Mouse (Mus musculus) thymus, postnatal 0 days (tissue): ENCODE measurements at regions not wholly inside any gene's neighbourhood (a gene's known extent, or its start where the extent isn't known, plus 50 kb on each side); places are given as distances from the start of the nearest gene placed in this dataset.
A peak's percentile ranks its signal among the peaks of the same experiment; 100 is the strongest.

ENCODE experiments used
- DNase-seq: peaks from one replicate; pipeline ENCODE4 v3.0.0-alpha.2; 2015; ENCODE audit warnings: low spot score

GRCm38 (mm10) chr4:45746451-45746850 lies 52.4 kb upstream of the Aldh1b1 start:
- DNase-seq: no peak

- DNase-seq: no peak
Measured at GRCm38 (mm10) chr4:45745746-45746145, 53.1 kb upstream of the Aldh1b1 start.

- no peak for DNase-seq
Measured at GRCm38 (mm10) chr4:45744849-45745407, 53.9 kb upstream of the Aldh1b1 start.

- DNase-seq: no peak
Measured at GRCm38 (mm10) chr4:45740779-45741365, 58.0 kb upstream of the Aldh1b1 start.

GRCm38 (mm10) chr4:45740319-45740718 lies 58.5 kb upstream of the Aldh1b1 start:
- no peak for DNase-seq

GRCm38 (mm10) chr4:45739696-45740095 lies 59.1 kb upstream of the Aldh1b1 start:
- no peak for DNase-seq

- DNase-seq: no peak
Measured at GRCm38 (mm10) chr4:45739168-45739567, 59.7 kb upstream of the Aldh1b1 start.

GRCm38 (mm10) chr4:45738746-45739145 lies 60.1 kb upstream of the Aldh1b1 start:
- no peak for DNase-seq

- no peak for DNase-seq
Measured at GRCm38 (mm10) chr4:45736215-45736815, 62.5 kb upstream of the Aldh1b1 start.

- DNase-seq: no peak
Measured at GRCm38 (mm10) chr4:45734011-45734410, 64.8 kb upstream of the Aldh1b1 start.

- no peak for DNase-seq
Measured at GRCm38 (mm10) chr4:45730862-45731831, 67.7 kb upstream of the Aldh1b1 start.

- no peak for DNase-seq
Measured at GRCm38 (mm10) chr4:45729801-45730200, 69.0 kb upstream of the Aldh1b1 start.

GRCm38 (mm10) chr4:45728825-45729224 lies 70.0 kb upstream of the Aldh1b1 start:
- DNase-seq: no peak

- no peak for DNase-seq
Measured at GRCm38 (mm10) chr4:45727915-45728314, 70.9 kb upstream of the Aldh1b1 start.

- DNase-seq: no peak
Measured at GRCm38 (mm10) chr4:45727474-45727873, 71.3 kb upstream of the Aldh1b1 start.

- DNase-seq: no peak
Measured at GRCm38 (mm10) chr4:45726783-45727182, 72.0 kb upstream of the Aldh1b1 start.

- no peak for DNase-seq
Measured at GRCm38 (mm10) chr4:45725055-45725910, 73.5 kb upstream of the Aldh1b1 start.

- no peak for DNase-seq
Measured at GRCm38 (mm10) chr4:45720352-45720751, 78.5 kb upstream of the Aldh1b1 start.

- peak; percentile 62 for DNase-seq
Measured at GRCm38 (mm10) chr4:45719564-45719963, 79.3 kb upstream of the Aldh1b1 start.

GRCm38 (mm10) chr4:45715878-45716277 lies 82.9 kb upstream of the Aldh1b1 start:
- no peak for DNase-seq
